Mouse (Mus musculus) embryonic facial prominence, embryonic 11.5 days (tissue): Measurements from ENCODE around the gene Atp5d. TPM values are rescaled to one million over a fixed set of nuclear protein-coding genes. Genes with fewer than 3 reads are reported as not detected.
A peak's percentile ranks its signal among the peaks of the same experiment; 100 is the strongest.

Experiments used
- ATAC-seq: fragments of 200-750 bp; cut with Nextera tagmentation; replicated peaks from 2 replicates; pipeline ENCODE4 v1.8.0; 2017; ENCODE audit warnings: low read depth; ENCODE audit not compliant: insufficient number of reproducible peaks, low FRiP score, low TSS enrichment
- DNase-seq: peaks from one replicate; pipeline ENCODE4 v3.0.0-alpha.2; 2015; ENCODE audit warnings: low spot score
- H3K27ac ChIP-seq: fragments of 300-500 bp; sonication (generic); replicated peaks from 2 replicates; pipeline ENCODE4 v1.5.1; 2014; ENCODE audit warnings: mild to moderate bottlenecking, low read depth, low read length, control low read depth
- H3K27me3 ChIP-seq: fragments of 300-500 bp; sonication (generic); 2 replicates; pipeline ENCODE4 v1.6.1; 2014; ENCODE audit warnings: mild to moderate bottlenecking, low read length, moderate library complexity, mixed read lengths; ENCODE audit not compliant: control insufficient read depth, insufficient read depth
- H3K36me3 ChIP-seq: fragments of 300-500 bp; sonication (generic); replicated peaks from 2 replicates; pipeline ENCODE4 v1.6.1; 2014; ENCODE audit warnings: low read depth, mild to moderate bottlenecking, low read length, moderate library complexity, mixed read lengths; ENCODE audit not compliant: control insufficient read depth, insufficient read depth
- H3K4me1 ChIP-seq: fragments of 300-500 bp; sonication (generic); 2 replicates; pipeline ENCODE4 v1.6.1; 2014; ENCODE audit warnings: low read length, mixed read lengths; ENCODE audit not compliant: control insufficient read depth, insufficient read depth
- H3K4me2 ChIP-seq: fragments of 300-500 bp; sonication (generic); 2 replicates; pipeline ENCODE4 v1.6.1; 2014; ENCODE audit warnings: low read depth, mild to moderate bottlenecking, control low read depth, low read length, moderate library complexity
- H3K4me3 ChIP-seq: fragments of 300-500 bp; sonication (generic); 2 replicates; pipeline ENCODE4 v1.5.1; 2014; ENCODE audit warnings: low read depth, low read length, control low read depth
- H3K9ac ChIP-seq: fragments of 300-500 bp; sonication (generic); replicated peaks from 2 replicates; pipeline ENCODE4 v1.6.1; 2014; ENCODE audit warnings: mild to moderate bottlenecking, control low read depth, low read length
- H3K9me3 ChIP-seq: fragments of 300-500 bp; sonication (generic); replicated peaks from 2 replicates; pipeline ENCODE4 v1.6.1; 2016; ENCODE audit warnings: mild to moderate bottlenecking, low read length, inconsistent platforms, mixed read lengths; ENCODE audit not compliant: control insufficient read depth
- WGBS: fragments of 180-500 bp; shearing (Covaris S2); extraction: QIAGEN DNeasy Blood & Tissue Kit; methylation state at CpG from one replicate; pipeline ENCODE4 v1.1.7; 2014; 5-methylcytosine and 5-hydroxymethylcytosine counted together
- polyA plus RNA-seq: library from polyadenylated mRNA; unstranded; fragments of >200 nt; fragmentation: Nextera tagmentation; extraction: Ambion mirVana; gene quantifications from 2 replicates; pipeline ENCODE4 v1.2.1, GENCODE M21; 2014

Gene Atp5d
- polyA plus RNA-seq, 1 experiment from 2014 or later, result 360 TPM

DNA sequence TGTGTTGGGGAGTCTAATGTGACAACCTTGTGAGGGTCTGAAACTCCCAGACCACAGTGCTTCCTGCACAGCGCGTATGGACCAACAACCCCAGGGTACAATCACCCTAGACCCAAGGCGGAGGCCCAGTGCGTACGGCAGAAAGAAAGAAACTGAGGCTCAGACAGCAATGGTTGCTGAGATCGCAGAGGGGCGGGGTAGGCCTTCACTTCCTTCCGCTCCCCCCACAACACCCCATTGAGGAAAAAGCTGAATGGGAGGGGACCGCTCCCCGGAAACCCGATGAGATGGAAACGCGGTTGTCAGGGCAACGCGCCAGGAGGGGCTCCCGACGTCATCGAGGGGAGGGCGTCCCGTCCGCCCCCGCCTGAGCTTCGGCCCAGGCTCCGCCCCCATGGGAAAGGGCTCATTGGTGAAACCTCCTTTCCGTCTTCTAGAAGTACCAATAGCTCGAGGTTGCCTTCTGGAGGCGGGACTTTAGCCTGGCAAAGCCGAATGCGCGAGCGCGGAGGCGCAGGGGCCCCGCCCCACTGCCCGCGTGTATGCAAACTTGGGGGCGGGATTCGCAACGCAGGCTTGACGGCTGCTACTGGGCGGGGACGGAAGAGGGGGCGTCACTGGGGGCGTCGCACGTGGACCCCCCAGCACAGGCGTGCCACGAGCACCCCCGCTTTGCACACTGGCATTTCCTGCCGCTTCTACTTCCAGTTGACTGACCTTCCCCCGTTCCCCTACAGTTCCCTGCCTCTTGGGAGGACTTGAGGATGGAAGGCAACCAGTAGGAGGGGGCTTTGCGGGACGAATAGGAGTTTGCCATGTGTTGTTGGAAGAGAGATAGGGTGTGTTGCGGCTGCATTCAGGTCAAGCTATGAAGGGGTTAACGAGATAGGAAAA, 21.4 kb downstream of the Atp5d start:
- peak overlapping the region; percentile 11 for H3K27ac ChIP-seq
- peaks cover 36% of the 10 kb centered on the region for H3K4me1 ChIP-seq
- peak; percentile 70 for ATAC-seq
- peak overlapping the region; percentile 7; the same call in 1 of the 2 replicates for H3K9ac ChIP-seq
- peaks cover 22% of the 10 kb centered on the region for H3K36me3 ChIP-seq
- no peaks in the 10 kb centered on the region for H3K9me3 ChIP-seq
- H3K27me3 ChIP-seq, result no peaks in the 10 kb centered on the region
- WGBS, result 1% methylated on average over 55 of the region's 55 CpGs
- peak overlapping the region; percentile 57 for H3K4me2 ChIP-seq
- peak; percentile 99 for DNase-seq
- H3K4me3 ChIP-seq, result peak overlapping the region; percentile 29

DNA sequence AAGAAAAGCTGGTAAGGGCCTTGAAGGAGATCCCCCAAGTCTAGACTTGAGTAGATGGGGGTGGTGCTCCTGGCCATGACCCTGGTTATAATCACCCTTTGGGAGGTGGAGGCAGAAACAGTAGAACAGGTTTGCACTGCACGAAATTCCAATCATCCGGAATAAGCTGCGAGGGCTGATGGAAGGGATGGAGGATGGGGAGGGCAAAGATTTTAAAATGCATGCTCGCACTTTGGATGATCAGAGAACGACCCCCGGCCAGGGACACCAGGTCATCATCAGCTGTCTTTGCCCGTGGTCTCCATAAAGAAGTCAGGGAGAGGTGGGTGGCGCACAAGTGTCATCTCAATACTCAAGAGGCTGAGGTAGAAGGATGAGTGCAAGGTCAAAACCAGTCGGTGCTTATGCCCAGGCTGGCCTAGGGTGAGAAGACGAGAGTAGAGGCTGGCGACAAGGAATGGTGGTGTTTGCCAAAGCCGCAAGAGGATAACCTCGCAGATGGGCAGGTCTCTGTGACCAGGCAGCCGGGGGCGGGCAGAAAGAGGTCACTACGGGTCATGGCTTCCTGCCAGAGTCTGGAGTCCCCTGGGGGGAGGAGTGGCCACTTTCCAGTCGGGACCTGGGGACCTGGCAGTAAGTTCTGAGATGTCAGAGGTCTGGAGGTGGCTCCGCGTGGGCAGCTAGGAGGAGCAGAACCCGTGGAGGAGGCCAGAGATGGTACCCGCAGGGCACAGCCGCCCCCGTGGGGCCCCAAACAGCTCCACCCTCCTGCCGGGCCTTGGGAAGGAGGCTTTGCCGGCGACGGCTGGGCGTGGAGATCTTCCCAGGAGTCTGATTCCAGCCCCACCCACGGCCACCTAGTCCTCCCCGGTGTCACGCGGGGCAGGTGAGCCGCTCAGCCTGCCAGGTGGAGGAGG, 22.3 kb downstream of the Atp5d start:
- Histone ChIP-seq H3K36me3 (peaks cover 15% of the 10 kb centered on the region), H3K27me3 (no peaks in the 10 kb centered on the region), H3K4me1 (peaks cover 33% of the 10 kb centered on the region), H3K27ac (peak overlapping the region; percentile 82), H3K9me3 (no peaks in the 10 kb centered on the region), H3K4me3 (peak overlapping the region; percentile 29), H3K9ac (peak overlapping the region; percentile 37), H3K4me2 (peak overlapping the region; percentile 57)
- DNase-seq, result peak; percentile 61
- whole genome bisulfite sequencing, result under 1% methylated on average over 33 of the region's 33 CpGs
- ATAC-seq, result no peak

DNA sequence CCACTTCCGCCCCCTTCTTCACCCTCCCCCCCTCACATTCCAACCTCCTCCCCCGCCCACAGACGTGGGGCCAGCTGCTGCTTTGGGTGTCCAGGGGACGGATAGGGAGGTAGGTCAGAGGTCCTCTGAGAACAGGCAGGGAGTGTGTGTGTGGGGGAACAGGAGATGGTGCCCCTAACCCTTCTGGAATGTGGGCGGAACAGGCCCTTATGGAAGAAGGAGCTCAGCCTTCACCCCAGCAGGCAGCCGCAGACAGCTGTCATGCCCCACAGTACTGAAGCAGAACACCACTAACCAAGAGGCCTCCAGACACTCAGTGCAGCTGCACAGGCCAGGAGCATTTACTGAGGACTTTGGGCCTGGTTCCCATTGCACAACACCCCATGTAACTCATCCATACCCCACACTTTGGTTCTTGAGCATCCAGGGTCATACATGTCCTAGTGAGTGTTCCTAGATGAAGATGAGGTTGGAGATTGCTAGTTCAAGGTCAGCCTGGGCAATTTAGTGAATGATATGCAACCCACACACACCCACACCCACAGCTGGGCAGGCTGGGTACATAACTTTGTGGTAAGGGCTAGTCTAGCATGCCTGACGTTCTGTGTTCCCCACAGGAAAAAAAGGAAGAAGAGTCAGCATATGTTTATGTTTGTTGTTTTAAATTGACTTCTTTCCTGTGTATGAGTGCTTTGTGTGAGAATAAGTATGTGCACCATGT, 23.2 kb downstream of the Atp5d start:
- WGBS, result 5% methylated on average over 6 of the region's 7 CpGs
- peak; percentile 66 for DNase-seq
- no peak for ATAC-seq
- Histone ChIP-seq H3K4me1 (peaks cover 28% of the 10 kb centered on the region), H3K4me3 (peak overlapping the region; percentile 23), H3K27ac (peak overlapping the region; percentile 82), H3K27me3 (no peaks in the 10 kb centered on the region), H3K9me3 (no peaks in the 10 kb centered on the region), H3K36me3 (peaks cover 5% of the 10 kb centered on the region), H3K4me2 (peak overlapping the region; percentile 57), H3K9ac (no peak overlapping the region; the same call in 1 of the 2 replicates)

DNA sequence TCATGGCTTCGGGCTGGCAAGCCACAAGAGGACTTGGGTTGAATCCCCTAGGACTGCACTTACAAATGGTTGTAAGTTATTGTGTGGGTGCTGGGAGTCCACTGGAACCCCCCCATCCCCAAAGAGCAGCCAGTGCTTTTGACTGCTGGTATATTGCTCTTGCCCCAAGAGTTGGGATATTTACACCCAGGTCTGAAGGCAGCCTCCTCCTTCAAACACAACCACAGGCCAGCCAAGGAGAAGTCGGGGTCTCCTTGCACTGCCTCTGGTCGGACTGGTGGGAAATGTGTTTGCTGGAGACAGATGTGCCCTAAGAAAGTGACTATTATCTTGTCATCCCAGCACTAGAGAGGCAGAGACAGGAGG, 23.8 kb downstream of the Atp5d start:
- DNase-seq (no peak), ATAC-seq (no peak)
- no peak overlapping the region for H3K9ac ChIP-seq
- H3K4me3 ChIP-seq, result no peak overlapping the region
- H3K4me1 ChIP-seq, result peaks cover 25% of the 10 kb centered on the region
- 73% methylated on average over 3 of the region's 3 CpGs for WGBS
- no peaks in the 10 kb centered on the region; the same call in 1 of the 2 replicates for H3K36me3 ChIP-seq
- H3K9me3 ChIP-seq, result no peaks in the 10 kb centered on the region
- no peak overlapping the region for H3K4me2 ChIP-seq
- H3K27me3 ChIP-seq, result no peaks in the 10 kb centered on the region
- H3K27ac ChIP-seq, result no peak overlapping the region; the same call in 1 of the 2 replicates

DNA sequence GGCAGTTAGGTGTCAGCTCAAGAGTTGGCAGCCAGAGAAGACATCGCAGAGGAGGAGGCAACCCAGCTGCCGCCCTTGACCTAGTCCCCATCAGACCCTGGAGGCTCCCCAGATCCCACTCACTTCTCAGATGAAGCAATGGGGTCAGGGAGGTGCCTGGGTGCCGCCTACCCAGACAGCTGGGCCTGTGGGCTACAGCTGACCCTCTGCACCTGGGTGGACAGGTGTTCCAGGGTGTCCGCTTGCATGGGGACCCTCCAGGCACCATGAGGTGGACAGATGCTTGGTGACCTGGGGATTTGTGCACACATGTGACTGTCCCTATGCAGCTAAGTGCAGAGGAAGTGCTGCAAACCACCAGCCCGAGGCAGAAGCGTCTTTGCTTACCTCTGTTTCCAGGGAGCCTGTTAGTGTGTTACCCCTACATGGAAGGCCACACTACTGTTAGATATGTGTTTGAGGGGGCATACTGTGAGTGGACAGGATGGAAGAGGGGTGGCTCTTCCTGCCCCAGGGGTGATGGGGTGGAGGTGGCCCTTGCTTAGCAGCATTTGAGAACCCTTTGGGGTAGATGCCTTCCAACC, 24.4 kb downstream of the Atp5d start:
- no peak overlapping the region for H3K4me3 ChIP-seq
- no peaks in the 10 kb centered on the region for H3K9me3 ChIP-seq
- H3K4me2 ChIP-seq, result no peak overlapping the region
- peaks cover 22% of the 10 kb centered on the region for H3K4me1 ChIP-seq
- H3K9ac ChIP-seq, result no peak overlapping the region
- ATAC-seq (no peak), DNase-seq (no peak)
- no peaks in the 10 kb centered on the region for H3K27me3 ChIP-seq
- no peak overlapping the region for H3K27ac ChIP-seq
- no peaks in the 10 kb centered on the region for H3K36me3 ChIP-seq
- WGBS, result 61% methylated on average over 6 of the region's 6 CpGs

DNA sequence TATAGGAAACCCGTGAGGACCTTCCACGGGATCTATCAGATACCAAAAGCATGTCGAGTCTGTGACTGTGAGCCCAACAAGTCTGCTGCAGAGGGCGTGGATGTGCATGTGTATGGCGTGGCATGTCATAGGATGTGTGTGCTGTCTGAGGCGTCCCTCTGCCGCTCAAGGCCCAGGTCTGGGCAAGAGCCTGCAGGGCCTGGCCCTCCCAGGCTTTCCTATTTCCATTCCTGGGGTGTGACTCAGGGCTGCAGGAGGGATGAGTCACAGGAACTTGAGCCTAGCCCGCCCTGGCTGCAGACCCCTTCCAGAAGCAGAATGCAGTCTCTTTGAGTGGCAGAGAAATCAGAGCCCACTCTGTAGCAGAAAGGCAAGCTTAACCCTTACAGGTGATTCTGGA, 25.3 kb downstream of the Atp5d start:
- no peak for ATAC-seq
- Histone ChIP-seq H3K4me3 (no peak overlapping the region), H3K9me3 (no peaks in the 10 kb centered on the region), H3K27ac (no peak overlapping the region), H3K27me3 (no peaks in the 10 kb centered on the region), H3K4me1 (peaks cover 22% of the 10 kb centered on the region), H3K36me3 (no peaks in the 10 kb centered on the region), H3K4me2 (peak overlapping the region; percentile 16; the same call in 1 of the 2 replicates), H3K9ac (no peak overlapping the region)
- WGBS, result 74% methylated on average over 8 of the region's 8 CpGs
- DNase-seq, result no peak

DNA sequence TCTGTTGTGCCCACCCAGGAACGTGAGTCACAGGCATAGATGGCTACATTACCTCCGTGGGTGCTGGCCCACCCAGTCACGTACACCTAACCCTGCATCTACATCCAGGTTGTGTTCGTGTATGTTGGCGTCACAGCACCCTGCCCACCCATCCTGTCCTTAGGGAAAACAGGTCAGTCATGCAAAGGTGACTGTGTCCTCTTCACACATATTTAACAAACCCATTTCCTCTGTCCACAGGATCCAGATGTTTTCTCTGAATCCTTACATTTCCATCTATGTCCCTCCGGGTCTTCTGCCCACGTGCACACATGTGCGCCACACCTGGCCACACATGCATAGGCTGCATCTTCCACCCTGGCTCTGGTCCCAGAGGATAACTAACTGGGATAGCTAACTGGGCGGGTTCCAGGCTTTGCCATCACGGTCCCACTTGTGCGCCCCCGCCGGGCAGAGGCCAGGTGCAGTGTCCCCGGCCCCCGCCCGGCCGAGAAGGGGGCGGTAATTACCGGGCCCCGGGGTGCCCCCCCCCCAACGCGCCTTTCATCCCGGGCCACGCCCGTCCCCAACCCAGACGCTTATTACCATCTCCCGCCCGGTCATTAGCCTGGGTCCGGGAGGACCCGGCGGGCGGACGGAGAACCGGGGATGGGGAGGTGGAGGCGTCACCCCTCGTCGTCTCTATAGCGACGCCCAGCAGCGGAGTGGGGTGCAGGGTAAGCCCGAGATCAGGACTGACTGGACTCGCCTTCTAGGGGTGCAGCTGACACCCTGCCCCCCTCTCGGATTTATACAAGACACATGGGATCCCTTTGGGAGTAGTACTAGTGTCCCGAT, 25.9 kb downstream of the Atp5d start:
- Histone ChIP-seq H3K4me3 (peak overlapping the region; percentile 32), H3K9ac (peak overlapping the region; percentile 42), H3K4me1 (peaks cover 19% of the 10 kb centered on the region), H3K36me3 (no peaks in the 10 kb centered on the region), H3K27ac (no peak overlapping the region; the same call in 1 of the 2 replicates), H3K9me3 (no peaks in the 10 kb centered on the region), H3K4me2 (peak overlapping the region; percentile 87), H3K27me3 (no peaks in the 10 kb centered on the region)
- WGBS, result 10% methylated on average over 40 of the region's 44 CpGs
- no peak; the same call in 1 of the 2 replicates for ATAC-seq
- no peak for DNase-seq
